Mouse (Mus musculus): ENCODE measurements at regions not wholly inside any gene's neighbourhood (a gene's known extent, or its start where the extent isn't known, plus 50 kb on each side); places are given as distances from the start of the nearest gene placed in this dataset.

GRCm38 (mm10) chr2:11853210-11853973, 75.7 kb downstream of the Ankrd16 start:
- Histone ChIP-seq H3K27ac (no peak overlapping the region), H3K27me3 (ENCODE audit: insufficient read depth, poor library complexity, severe bottlenecking) (no peaks in the 10 kb centered on the region), H3K4me1 (replicated peaks) (no peaks in the 10 kb centered on the region), H3K9me3 (no peaks in the 10 kb centered on the region), H3K36me3 (no peaks in the 10 kb centered on the region), H3K4me3 (no peak overlapping the region)
- no peak for DNase-seq (ENCODE audit: low spot score)
- WGBS = 48% methylated on average over 2 of the region's 2 CpGs

DNA sequence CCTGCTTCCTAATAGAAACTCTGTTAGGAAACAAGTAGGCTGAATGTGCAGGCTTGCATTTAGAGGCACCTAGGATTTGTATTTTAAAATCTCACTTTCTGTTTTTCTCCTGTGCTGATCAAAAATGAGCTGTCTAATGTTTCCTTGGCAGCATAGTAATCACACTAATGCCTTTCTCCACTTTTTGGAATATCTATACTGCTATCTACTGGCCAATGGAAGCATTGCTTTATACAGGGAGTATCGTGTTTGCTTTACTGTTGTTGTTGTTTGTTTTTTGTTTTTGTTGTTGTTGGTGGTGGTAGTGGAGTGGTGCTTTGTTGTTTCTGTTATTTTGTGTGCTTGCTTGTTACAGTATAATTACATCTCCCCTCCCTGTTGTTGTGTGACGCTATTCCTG, 92.3 kb downstream of the Ankrd16 start:
- Histone ChIP-seq H3K27ac (no peak overlapping the region), H3K36me3 (no peaks in the 10 kb centered on the region), H3K27me3 (ENCODE audit: insufficient read depth, poor library complexity, severe bottlenecking) (no peaks in the 10 kb centered on the region), H3K9me3 (peaks cover 7% of the 10 kb centered on the region), H3K4me3 (no peak overlapping the region), H3K4me1 (replicated peaks) (no peaks in the 10 kb centered on the region)
- DNase-seq (ENCODE audit: low spot score) = no peak
- 47% methylated on average over 2 of the region's 2 CpGs for WGBS

DNA sequence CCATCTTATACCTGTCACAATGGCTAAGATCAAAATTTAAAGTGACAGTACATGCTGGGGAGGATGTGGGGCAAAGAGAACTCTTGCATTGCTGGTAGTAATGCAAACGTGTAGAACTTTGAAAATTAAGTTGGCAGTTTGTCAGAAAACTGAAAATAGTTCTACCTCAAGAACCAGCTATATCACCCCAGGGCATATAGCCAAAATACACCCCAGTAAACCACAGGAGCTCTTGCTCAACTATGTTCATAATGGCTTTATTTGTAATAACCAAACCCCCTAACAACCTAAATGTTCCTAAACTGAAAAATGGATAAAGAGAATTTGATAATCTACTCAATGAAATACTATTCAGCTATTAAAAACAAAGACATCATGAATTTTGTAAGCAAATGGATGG, 102.3 kb downstream of the Ankrd16 start:
- no peaks in the 10 kb centered on the region for H3K27me3 ChIP-seq (ENCODE audit: insufficient read depth, poor library complexity, severe bottlenecking)
- H3K36me3 ChIP-seq = no peaks in the 10 kb centered on the region
- no peak overlapping the region for H3K4me3 ChIP-seq
- no peak for DNase-seq (ENCODE audit: low spot score)
- WGBS = 38% methylated on average over 1 of the region's 1 CpGs
- H3K9me3 ChIP-seq = peaks cover 3% of the 10 kb centered on the region
- no peaks in the 10 kb centered on the region for H3K4me1 ChIP-seq (replicated peaks)
- no peak overlapping the region for H3K27ac ChIP-seq

- Histone ChIP-seq H3K36me3 (no peaks in the 10 kb centered on the region), H3K27me3 (ENCODE audit: insufficient read depth, poor library complexity, severe bottlenecking) (no peaks in the 10 kb centered on the region), H3K9me3 (no peaks in the 10 kb centered on the region), H3K27ac (no peak overlapping the region), H3K4me3 (no peak overlapping the region), H3K4me1 (replicated peaks) (no peaks in the 10 kb centered on the region)
- 74% methylated on average over 7 of the region's 7 CpGs for WGBS
- no peak for DNase-seq (ENCODE audit: low spot score)
Measured at GRCm38 (mm10) chr2:11894792-11895568, 117.3 kb downstream of the Ankrd16 start.

- Histone ChIP-seq H3K4me1 (replicated peaks) (no peaks in the 10 kb centered on the region), H3K4me3 (no peak overlapping the region), H3K27ac (no peak overlapping the region), H3K27me3 (ENCODE audit: insufficient read depth, poor library complexity, severe bottlenecking) (no peaks in the 10 kb centered on the region), H3K9me3 (no peaks in the 10 kb centered on the region), H3K36me3 (no peaks in the 10 kb centered on the region)
- WGBS = 74% methylated on average over 11 of the region's 11 CpGs
- no peak for DNase-seq (ENCODE audit: low spot score)
Measured at GRCm38 (mm10) chr2:11899698-11900660, 122.3 kb downstream of the Ankrd16 start.

- no peak for DNase-seq (ENCODE audit: low spot score)
- Histone ChIP-seq H3K27me3 (ENCODE audit: insufficient read depth, poor library complexity, severe bottlenecking) (no peaks in the 10 kb centered on the region), H3K36me3 (no peaks in the 10 kb centered on the region), H3K27ac (no peak overlapping the region), H3K9me3 (no peaks in the 10 kb centered on the region), H3K4me1 (replicated peaks) (no peaks in the 10 kb centered on the region), H3K4me3 (no peak overlapping the region)
- WGBS = 85% methylated on average over 1 of the region's 1 CpGs
Measured at GRCm38 (mm10) chr2:11914782-11915181, 137.1 kb downstream of the Ankrd16 start.

- Histone ChIP-seq H3K4me3 (no peak overlapping the region), H3K36me3 (no peaks in the 10 kb centered on the region), H3K27me3 (ENCODE audit: insufficient read depth, poor library complexity, severe bottlenecking) (no peaks in the 10 kb centered on the region), H3K27ac (no peak overlapping the region), H3K9me3 (no peaks in the 10 kb centered on the region), H3K4me1 (replicated peaks) (no peaks in the 10 kb centered on the region)
- DNase-seq (ENCODE audit: low spot score) = no peak
Measured at GRCm38 (mm10) chr2:11917373-11917772, 139.7 kb downstream of the Ankrd16 start.

- H3K27ac ChIP-seq = no peak overlapping the region
- H3K4me1 ChIP-seq (replicated peaks) = no peaks in the 10 kb centered on the region
- H3K36me3 ChIP-seq = no peaks in the 10 kb centered on the region
- DNase-seq (ENCODE audit: low spot score) = no peak
- H3K9me3 ChIP-seq = no peaks in the 10 kb centered on the region
- H3K27me3 ChIP-seq (ENCODE audit: insufficient read depth, poor library complexity, severe bottlenecking) = no peaks in the 10 kb centered on the region
- 91% methylated on average over 5 of the region's 5 CpGs for WGBS
- H3K4me3 ChIP-seq = no peak overlapping the region
Measured at GRCm38 (mm10) chr2:11918070-11918469, 140.4 kb downstream of the Ankrd16 start.

- Histone ChIP-seq H3K4me1 (replicated peaks) (no peaks in the 10 kb centered on the region), H3K27ac (no peak overlapping the region), H3K36me3 (no peaks in the 10 kb centered on the region), H3K4me3 (no peak overlapping the region), H3K27me3 (ENCODE audit: insufficient read depth, poor library complexity, severe bottlenecking) (no peaks in the 10 kb centered on the region), H3K9me3 (no peaks in the 10 kb centered on the region)
- WGBS = 82% methylated on average over 3 of the region's 3 CpGs
- DNase-seq (ENCODE audit: low spot score) = no peak
Measured at GRCm38 (mm10) chr2:11960777-11961176, 183.1 kb downstream of the Ankrd16 start.

DNA sequence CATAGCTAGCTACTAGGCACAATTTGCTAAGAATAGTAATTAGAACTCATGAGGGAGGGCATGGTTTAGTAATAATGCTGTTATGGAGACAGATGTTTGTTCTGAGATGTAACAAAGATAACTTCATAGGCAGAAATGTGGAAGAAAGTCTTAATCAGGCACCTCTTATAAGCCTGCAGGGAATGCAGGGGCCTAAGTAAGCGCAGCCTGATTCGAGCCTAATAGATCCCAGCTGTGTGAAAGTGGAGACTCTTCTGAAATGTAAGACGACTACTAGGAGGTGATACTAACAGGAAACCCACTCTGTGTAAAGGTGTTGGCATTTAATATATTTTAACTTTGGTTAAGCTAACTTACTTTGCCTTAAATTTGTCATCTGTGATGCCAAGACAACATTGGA, 187.7 kb downstream of the Ankrd16 start:
- no peak overlapping the region for H3K27ac ChIP-seq
- WGBS = 56% methylated on average over 3 of the region's 3 CpGs
- H3K4me1 ChIP-seq (replicated peaks) = no peaks in the 10 kb centered on the region
- no peaks in the 10 kb centered on the region for H3K27me3 ChIP-seq (ENCODE audit: insufficient read depth, poor library complexity, severe bottlenecking)
- H3K36me3 ChIP-seq = no peaks in the 10 kb centered on the region
- no peak overlapping the region for H3K4me3 ChIP-seq
- DNase-seq (ENCODE audit: low spot score) = no peak
- H3K9me3 ChIP-seq = no peaks in the 10 kb centered on the region

DNA sequence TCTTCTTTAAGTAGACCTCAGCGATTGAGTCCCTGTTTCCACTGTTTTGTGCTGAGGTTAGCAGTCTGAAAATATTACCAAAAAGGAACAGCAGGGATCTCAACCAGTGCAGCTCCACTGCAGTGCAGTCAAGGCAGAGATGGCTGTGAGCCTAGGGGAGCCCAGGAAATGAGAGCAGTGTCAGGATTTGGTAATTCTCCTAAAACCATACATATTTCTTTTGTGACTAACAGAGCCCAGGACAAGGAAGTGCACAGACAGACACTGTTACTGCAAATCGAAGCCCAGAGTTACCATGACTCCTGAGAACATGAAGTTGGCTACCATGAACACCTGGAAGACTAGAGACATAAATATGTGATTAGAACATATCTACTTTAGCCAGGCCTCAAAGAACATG, 189.3 kb downstream of the Ankrd16 start:
- H3K4me1 ChIP-seq (replicated peaks) = no peaks in the 10 kb centered on the region
- no peak overlapping the region for H3K4me3 ChIP-seq
- no peaks in the 10 kb centered on the region for H3K36me3 ChIP-seq
- WGBS = 68% methylated on average over 2 of the region's 2 CpGs
- no peak overlapping the region for H3K27ac ChIP-seq
- no peak for DNase-seq (ENCODE audit: low spot score)
- H3K9me3 ChIP-seq = no peaks in the 10 kb centered on the region
- H3K27me3 ChIP-seq (ENCODE audit: insufficient read depth, poor library complexity, severe bottlenecking) = no peaks in the 10 kb centered on the region

DNA sequence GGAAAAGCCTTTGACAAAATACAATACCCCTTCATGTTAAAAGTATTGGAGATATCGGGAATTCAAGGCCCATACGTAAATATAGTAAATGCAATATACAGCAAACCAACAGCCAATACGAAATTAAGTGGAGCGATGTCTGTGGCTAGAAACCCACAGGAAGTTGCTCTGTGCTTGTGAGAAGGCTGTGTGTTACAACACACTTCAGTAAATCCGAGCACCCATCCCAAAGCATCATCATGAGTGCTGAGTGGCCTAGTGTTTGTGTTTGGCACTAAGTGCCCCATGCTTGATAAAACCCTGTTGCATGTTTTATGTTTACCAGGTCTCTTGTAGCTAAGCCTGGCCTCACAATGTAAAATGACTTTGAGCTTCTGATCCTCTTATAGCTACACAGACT, 194.3 kb downstream of the Ankrd16 start:
- Histone ChIP-seq H3K4me1 (replicated peaks) (no peaks in the 10 kb centered on the region), H3K27me3 (ENCODE audit: insufficient read depth, poor library complexity, severe bottlenecking) (no peaks in the 10 kb centered on the region), H3K4me3 (no peak overlapping the region), H3K36me3 (no peaks in the 10 kb centered on the region), H3K27ac (no peak overlapping the region), H3K9me3 (no peaks in the 10 kb centered on the region)
- 88% methylated on average over 5 of the region's 5 CpGs for WGBS
- DNase-seq (ENCODE audit: low spot score) = no peak
